Mouse (Mus musculus): ENCODE measurements around the gene Clk4. TPM values are rescaled to one million over a fixed set of nuclear protein-coding genes. Genes with fewer than 3 reads are reported as not detected.

The Clk4 gene
- 10 to 100 TPM; 35.2 to 41.1 TPM for total RNA-seq (2021)
- long read RNA-seq, experiment 1, transcript Clk4-201 (13 exons, 1,949 nt), result major isoform, 10 of 36 reads
- long read RNA-seq, experiment 1, partial matches to known transcripts, result 5 of 36 reads
- long read RNA-seq, experiment 1, other reads (novel, unspliced or antisense), result 19 of 36 reads
- long read RNA-seq, experiment 2, transcript Clk4-201 (13 exons, 1,949 nt), result major isoform, 13 of 37 reads
- long read RNA-seq, experiment 2, partial matches to known transcripts, result 4 of 37 reads
- long read RNA-seq, experiment 2, other reads (novel, unspliced or antisense), result 18 of 37 reads

DNA sequence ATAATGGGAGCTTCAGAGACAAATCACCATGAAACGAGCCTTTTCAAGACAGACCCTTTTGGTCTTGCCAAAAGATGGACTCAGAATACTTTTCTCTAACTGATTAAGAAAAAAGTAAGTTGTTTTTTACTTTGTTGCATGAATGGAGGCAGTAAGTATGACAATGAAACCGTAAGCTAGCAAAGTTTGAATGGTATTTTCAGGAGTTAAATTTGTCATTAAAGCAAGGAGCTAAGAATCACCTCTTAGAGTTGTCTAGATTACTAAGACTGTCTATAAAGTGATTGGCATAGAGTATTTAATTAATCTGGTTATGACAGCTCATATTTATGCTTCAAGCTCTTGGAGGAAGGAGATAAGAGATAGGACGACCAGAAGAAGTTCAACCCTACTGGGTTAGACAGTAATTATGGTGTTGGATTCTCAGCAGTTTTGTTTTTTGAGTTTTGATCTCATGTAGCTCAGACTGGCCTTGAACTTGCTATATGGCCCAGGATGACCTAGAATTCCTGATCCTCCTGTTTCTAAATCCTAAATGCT, at the start of gene Clk4:
TSS of gene Clk4 (plus strand) at position 51 of the 540 bp plus-strand sequence.
- DNase-seq, result no peak

DNA sequence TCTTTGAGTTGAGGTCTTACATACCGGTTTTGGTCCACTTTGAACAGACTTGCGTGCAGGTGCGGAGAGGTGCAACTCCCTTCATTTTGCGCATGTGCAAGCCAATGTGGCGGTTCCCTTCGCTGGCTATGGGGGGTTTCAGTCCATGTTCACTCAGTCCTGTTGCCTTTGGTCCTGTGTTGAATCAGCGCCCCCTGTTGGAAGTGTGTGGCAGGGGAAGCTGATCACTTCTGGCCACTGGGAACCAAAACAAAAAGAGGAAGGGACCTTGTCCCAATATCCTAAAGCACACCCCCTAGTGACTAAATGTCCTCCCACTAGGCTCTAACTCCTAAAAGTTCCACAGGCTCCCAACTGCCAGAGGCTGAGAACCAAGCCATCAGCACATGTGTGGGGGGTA, 47.5 kb upstream of the Clk4 start:
- DNase-seq, result no peak

DNA sequence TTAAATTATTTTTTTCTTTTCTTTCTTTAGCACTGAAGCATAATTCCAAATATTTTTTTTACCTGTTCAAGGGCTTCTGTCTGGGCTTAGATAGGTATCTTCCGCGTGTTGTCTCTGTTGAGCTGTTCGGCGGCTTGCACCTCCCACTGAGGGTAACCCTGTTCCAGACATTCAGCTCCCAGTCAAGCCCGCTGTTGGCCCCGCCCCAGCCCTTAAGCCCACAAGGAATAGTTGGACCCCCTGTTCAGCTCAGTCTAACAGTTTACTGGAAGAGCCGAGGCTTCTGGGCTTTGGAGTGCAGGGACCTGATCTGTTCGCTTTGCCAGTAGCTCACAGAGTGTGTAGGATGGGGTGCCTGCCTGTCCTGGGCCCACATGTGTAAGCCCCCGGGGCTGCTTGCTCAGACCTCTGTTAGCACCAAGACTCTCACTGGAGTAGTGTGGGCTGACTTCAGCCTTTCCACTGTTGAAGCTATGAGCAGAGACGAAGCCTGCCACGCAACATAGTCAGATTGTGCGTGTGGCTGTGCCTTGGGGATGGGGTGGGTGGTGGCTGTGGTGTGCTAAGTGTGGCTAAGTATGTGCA, 42.0 kb upstream of the Clk4 start:
- no peak for DNase-seq

DNA sequence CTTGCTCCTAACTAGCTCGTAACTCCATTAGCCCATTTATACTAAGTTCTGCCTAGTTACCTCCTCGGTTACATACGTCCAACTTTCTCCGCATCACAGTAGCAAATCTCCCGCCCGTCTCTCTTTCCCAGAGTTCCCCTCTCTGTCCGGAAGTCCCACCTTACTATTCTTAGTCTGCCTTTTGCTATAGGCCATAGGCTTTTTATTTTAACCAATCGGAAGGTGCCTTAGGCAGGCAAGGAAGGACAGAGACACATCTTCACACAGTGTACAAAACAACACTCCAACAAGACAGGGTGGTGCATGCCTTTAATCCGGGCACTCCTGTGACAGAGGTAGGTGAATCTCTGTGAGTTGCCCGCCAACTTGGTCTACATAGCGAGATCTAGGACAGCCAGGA, 41.2 kb upstream of the Clk4 start, which contains the start of gene Gm12569:
TSS of gene Gm12569 (plus strand) at position 166 of the 400 bp plus-strand sequence.
- DNase-seq, result no peak

DNA sequence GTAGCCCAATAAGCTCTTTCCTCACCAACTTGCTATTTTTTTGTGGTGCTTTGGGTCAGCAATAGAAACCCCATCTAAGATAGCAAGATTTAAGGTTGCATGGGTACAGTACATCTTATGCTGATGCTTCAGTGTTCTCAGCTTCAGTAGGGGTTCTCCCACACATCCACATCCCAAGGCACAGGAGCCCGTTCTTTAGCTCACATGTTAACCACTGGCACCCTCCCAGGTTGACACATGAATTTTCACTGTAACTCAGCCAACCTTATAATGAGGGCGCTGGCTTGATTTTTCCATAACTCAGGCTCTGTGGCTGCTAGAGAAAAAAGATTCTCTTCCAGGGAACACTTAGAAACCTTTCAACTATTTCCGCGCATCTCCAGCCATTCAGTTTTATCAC, 34.4 kb upstream of the Clk4 start:
- no peak for DNase-seq

DNA sequence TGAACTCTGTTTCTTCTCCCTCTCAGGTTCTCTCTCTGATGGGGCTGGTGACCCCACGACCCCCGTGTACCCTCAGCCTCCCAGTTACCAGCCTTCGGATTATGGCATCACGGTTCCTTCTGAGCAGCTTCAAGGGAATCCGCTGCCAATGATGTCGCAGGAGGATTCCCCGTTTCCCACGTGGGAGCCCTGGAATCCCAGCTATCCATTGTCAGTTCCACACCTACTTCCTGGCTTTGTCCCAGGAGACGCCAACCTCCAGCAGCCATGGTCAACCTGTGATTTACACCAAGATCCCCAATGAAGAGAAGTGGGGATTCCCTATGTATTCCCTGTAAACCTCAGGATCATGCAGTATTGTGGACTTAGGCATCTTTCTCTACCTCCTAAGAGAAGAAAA, 26.9 kb upstream of the Clk4 start:
- no peak for DNase-seq

DNA sequence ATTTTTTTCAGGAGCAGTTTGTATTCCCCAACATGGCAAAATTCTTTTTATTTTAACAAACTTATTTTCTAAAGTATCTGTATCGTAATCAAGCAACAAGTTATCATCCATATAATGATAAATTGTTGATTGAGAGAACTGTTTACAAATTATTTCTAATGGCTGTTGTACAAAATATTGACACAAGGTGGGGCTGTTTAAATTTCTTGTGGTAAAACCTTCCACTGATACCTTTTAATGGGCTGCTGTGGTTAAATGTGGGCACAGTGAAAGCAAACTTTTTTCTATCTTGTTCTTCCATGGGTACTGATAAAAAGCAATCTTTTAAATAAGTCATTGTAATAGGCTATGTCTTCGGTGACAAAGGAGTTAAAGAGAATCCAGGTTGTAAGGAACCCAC, 18.6 kb upstream of the Clk4 start:
- no peak for DNase-seq

DNA sequence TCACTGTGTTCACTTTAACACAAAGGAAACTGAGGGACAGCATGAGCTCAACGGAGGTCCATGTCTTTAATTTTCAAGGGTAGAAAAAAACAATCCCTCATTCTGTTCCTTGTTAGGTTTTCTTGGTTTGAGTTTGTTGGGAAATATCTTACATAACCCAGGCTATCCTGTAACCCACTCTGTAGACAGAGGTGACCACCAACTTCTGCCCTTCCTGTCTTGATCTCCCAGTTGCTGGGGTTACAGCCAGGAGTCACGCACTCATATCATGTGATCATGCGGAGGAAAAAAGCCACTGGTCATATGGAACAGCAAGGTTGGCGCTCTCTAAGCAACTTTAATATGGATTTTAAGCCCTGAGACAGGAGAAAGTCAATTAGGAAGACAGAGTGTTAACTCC, 4.5 kb upstream of the Clk4 start:
- DNase-seq, result no peak

DNA sequence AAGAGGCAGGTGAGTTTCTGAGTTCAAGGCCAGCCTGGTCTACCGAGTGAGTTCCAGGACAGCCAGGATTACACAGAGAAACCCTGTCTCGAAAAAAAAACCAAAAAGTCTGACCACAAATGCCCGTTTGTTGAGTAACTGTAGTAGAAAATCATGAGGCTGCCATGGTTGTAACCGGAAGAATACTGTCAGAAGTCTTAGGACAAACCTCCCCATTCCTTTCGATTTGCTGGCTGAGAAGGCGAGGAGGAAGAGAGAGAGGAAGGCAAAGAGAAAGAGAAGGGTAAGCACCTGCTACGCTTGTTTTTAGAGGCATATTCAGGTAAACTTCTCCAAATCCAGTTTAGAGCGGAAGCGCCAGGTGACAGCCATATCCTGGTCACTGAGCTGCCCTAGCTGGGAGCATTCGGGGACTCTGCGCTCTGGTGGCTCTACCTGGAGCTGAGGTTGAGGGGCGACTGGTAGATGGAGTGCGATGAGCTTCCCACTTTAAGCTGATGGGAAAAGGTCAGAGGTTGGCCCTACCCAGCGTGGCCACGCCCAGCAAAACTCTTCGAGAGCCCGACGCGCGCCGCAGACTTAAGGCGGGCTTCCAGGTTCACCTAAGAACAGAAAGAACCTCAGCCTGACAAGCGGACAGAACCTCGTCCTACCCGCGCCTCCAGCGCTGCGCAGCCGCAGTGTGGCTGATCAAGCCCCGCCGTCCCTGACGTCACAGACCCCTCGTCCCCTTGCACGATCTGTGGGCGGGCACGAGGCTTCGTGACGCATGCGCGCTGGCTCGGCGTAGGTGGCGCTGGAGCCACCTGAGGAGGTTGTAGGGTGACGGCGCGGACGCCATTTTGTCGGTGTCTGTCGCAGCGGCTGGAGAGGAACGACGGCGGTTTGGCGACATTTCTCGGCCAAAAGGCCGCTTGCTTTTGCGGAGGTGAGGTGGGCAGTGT, 1.1 kb downstream of the Clk4 start, which contains the start of gene BC049762:
TSS of gene BC049762 (minus strand) at position 705 of the 944 bp plus-strand sequence.
- DNase-seq, result peak; percentile 97

DNA sequence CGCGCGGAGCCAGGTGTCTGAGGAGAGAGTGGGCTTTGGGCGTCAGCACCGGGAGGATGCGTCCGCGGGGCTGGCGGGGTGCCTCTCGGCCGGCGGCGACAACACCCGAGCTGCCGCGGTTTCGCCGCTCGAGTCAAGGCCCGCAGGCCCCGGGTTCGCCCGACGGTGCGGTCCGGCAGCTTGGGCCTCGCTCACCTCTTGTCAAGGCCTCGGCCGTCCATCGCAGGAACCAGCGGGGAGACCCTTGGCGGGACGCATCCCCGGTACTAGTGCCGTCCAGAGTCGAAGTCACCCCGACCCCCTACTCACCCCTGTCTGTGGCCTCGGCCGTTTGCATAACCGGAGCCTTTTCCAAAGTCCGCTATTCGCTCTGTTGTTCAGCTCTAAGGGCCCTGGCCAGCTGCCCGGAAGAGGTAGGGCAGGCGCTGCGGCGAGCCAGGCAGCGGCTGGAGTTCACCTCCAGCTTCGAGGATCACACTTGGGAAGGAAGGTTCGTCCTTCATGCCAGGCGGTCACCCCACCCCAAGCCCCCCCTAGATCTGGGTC, 1.8 kb downstream of the Clk4 start:
- DNase-seq, result peak; percentile 65

DNA sequence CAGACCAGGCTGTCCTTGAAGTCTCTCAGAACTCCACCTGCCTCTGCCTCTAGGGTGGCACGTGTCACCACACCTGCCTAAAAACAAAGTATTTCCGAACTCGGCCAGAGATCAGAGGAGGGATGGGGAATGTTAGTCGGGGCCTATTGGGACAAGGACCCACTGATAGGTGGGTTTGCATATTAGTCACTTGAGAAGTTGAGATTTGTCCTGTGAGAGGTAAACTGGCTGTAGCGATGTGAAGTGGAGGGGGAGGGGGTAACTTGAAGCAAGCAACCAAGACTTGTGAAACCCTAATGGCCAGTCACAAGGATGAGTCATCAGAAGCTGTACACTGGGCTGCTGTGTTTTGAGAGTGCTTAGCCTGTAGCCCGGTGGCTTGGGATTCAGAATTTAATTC, 2.8 kb downstream of the Clk4 start:
- peak; percentile 26 for DNase-seq

DNA sequence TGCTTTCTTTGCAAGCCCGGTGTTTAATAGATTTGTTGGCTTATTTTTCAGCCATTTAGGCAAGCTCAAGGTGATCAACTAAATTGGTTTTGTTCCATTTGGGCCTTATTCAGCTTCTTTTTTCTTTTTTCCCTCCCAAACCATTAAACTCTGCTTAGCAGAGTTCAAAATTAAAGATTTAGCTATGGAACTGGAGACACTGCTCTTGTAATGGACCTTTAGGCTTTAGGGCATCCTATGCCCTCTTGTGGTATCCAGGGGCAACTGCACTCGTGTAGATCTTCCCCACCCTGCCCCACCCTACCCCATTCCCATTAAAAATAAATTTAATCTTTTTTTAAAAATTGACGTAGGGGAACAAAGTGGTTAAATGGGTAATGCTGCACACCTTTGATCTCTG, 3.8 kb downstream of the Clk4 start:
- DNase-seq, result no peak

DNA sequence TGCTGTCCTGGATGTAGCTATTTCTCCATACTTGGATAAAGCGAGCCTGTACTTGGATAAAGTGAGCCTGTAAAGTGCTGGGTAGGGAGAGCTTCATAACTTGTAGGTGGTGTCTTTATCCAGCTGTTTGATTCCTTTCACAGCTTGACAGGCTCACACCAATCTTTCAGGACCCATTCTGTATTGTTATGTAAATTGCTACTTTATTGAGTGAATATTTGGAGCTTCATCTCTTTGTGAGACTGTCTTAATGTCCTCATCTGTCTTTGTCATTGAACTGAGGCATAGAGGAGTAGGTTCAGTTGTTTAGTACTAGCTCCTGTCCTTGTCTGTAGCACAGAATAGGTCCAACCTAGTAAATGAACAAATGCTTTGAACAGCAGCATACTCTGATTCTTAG, 12.9 kb downstream of the Clk4 start:
- no peak for DNase-seq

DNA sequence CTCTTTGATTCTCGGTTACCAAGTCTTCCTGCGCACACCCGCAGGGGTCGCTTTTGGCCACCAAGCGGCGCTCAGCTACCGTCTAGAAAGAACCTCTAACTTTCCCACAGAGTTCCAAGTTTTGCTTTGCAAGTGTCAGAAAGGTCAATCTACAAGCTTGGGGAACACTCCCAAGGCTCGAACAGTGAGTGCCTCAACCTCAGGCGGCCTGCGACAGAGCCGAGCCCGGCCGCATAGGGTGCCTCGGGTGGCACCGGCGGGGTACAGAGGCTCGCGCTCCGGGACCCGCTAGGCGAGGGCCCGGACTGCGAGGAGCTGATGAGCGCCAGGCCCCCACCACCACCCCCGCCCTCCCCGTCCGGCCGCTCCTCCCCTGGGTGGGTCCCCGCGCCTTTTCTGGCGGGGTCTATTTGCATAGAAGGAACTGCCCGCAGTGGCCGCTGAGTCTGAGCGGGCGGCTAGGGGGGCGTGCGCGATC, 28.1 kb downstream of the Clk4 start, which contains the start of gene Col23a1:
TSS of gene Col23a1 (plus strand) at position 357 of the 478 bp plus-strand sequence.
- DNase-seq, result peak; percentile 78

DNA sequence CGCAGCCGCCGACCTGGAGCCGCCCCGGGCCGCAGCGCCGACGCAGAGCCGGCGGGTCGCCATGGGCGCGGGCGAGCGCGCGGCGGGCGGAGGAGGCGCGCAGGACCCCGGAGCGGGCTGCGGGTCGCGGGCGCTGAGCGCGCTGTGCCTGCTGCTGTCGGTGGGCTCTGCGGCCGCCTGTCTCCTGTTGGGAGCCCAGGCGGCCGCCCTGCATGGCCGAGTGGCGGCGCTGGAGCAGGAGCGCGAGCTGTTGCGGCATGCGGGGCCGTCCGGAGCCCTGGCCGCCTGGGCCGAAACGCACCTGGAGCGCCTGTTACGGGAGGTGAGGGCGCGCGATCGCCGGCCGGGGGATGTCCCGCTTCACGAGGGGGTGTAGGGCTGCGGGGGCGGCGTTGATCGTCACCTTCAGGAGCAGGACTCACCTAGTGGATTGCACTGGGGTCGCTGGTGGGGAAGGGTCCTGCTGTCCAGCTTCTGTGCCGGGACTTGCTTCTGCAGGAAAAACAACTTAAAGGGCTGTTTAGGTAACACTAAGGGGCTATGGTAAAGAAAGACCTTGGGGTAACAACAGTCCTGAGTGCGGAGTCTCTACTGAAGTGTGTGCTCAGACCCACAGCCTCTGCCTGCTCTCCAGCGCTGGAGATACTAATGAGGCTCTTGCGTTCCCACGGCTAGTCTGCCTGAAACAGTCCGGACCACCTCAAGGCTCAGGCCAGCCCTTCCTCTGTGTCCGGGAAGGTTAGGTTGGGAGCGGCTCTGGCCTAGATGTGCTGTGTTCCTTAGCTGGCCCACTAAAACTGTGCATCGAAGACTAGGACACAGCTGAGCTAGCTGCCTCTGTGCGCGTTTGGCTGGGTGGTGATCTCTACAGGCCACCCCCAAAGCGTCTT, 28.8 kb downstream of the Clk4 start:
- peak; percentile 19 for DNase-seq

DNA sequence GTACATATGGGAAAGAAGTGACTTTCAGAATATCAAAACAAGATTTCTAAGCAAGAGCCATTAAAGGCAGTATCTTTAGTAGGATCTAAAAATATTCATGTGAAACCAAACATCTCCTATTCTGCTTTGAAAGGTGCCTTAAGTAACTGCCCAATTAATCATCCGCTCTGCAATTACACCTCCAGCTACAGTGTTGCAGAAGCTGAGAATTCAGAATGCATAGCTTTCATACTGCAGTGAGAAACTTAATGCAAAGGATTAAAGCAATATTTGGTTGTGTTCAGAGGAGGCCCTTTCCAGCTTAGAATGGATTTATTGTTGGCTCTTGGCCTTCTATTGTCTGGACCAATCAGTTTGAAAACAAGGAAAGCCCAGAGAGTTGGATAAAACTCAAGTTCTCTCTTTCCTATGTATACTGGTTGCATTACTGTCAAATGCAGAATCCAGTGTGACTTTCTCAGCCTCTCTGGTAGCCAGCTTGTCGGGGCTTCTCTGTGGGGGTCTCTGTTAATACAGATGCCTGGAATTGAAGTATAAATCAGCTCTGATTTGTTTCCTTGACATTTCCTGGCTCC, 32.5 kb downstream of the Clk4 start:
- DNase-seq, result no peak

DNA sequence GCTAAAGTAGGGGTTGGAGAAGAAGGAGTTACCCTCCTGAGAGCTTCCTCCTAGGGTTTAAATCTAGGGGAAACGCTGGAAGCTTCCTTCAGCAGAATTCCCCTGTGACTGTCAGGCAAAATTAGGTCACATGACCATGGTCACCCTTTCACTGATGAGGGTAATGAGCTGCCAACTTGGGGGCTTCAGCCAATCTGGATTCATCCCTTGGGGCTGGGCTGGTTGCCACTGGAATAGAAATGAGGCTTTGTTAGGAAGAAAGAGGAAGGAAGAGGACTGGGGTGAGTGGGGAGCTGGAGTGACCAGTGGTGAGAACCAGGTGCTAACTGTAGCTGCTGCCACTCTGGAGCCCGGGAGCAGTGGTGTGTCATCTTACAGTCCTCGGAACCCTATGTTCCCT, 34.2 kb downstream of the Clk4 start:
- DNase-seq, result no peak

DNA sequence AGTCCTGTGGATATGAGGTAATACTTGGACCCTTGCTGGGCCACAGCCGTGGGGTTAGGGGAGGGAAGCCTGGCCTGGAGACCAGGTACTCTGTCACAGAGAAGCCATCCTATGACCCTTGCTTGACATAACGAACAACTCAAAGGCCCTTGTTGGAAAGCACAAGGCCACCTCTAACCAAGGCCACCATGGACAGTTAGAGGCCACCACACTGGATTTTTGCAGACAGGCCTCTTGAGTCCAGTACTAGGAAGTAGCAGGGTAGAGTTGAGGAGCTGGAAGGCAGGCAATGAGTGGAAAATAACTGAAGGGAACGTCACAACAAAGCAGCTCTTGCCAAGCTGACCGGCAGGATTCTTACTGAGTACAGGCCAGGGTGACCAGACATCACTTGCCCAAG, 37.2 kb downstream of the Clk4 start:
- no peak for DNase-seq

DNA sequence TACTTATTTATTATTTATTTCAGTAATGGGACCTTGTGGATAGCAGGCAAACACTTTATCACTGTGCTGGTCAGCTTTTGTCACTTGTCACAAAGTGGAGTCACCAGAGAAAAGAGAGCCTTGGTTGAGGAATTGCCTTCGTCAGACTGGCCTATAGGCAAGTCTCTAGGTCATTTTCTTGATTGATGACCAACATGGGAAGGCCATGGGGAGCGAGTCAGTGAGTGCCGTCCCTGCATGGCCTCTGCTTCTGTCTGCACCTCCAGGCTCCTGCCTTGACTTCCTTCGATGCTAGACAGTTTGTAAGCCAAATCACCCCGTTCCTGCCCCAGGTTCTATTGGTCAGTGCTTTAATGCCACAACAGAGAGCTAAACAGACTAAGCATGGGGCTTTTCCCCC, 40.9 kb downstream of the Clk4 start:
- DNase-seq, result no peak

DNA sequence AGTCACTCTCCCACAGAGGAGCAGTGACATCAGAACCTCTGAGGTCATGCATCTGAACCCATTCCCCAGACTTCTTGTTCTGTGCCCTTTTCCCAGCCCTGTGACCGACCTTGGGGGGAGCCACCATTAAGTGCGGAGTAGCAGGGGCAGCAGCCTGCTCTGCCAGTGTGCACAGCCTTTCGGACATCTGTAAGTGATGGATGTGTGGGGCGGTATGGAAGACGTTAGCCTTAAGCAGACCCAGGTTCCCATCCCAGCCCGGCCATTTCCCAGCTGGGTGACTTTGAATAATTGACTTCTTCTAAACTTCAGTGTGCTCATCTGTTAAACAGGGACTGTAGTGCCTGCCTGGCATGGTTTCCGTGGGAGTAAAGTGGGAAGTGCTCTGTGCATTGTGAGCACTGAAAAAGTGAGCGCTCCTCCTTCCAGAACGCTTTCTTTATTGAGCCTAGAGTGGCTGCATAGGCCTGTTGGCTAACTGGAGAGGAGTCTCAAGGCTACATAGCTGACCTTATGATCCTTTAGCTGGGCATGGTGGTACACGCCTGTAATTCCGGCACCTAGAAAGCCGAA, 42.5 kb downstream of the Clk4 start:
- no peak for DNase-seq

All from gastrocnemius, postnatal 25 days (tissue).